Mouse (Mus musculus): ENCODE data around the gene Dhx57. TPM values are rescaled to one million over a fixed set of nuclear protein-coding genes. Genes with fewer than 3 reads are reported as not detected.
A peak's percentile ranks its signal among the peaks of the same experiment; 100 is the strongest.
"Not testable (repeated sequence)": the region's sequence is repeated elsewhere in the genome, so short reads cannot be mapped to it uniquely, and the experiment has no call there.

The Dhx57 gene
- polyA plus RNA-seq, 1 experiment, result 5.0 TPM

DNA sequence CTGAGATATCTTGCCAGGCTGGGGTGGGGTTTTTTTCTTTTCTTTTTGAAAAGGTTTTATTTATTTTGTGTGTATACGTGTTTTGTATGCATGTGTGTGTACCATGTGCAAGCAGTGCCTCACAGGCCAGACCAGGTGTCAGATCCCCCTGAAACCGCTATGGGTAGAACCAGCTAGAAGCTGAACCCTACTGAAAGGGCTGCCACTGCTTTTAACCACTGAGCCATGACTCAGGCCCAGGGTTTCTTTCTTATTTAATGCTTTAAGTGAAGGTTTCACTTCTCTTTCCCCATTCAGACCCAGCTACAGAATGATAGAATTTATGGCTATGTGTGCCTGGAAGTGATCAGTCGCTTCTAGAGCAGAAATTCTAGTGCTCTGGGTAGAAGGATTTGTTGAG lies 53.5 kb downstream of the Dhx57 start:
- H3K36me3 ChIP-seq (ENCODE audit: control insufficient read depth, insufficient read depth, low read length), result peaks cover under 1% of the 10 kb centered on the region
- no peak overlapping the region for H3K27ac ChIP-seq (ENCODE audit: control insufficient read depth, insufficient read depth, low read depth, low read length)
- no peaks in the 10 kb centered on the region for H3K4me1 ChIP-seq (ENCODE audit: control insufficient read depth, insufficient read depth, low read length)
- H3K27me3 ChIP-seq (ENCODE audit: control insufficient read depth, insufficient read depth, low read length), result no peaks in the 10 kb centered on the region
- TF ChIP-seq POLR2A (IDR thresholded peaks at IDR 0.05; ENCODE audit: control insufficient read depth, low read depth, low read length), result no peak
- no peak for TF ChIP-seq CTCF (IDR thresholded peaks at IDR 0.05; ENCODE audit: control insufficient read depth, insufficient read depth, insufficient replicate concordance, low read depth, low read length)
- H3K4me3 ChIP-seq (ENCODE audit: control insufficient read depth, low read depth, low read length), result no peak overlapping the region

DNA sequence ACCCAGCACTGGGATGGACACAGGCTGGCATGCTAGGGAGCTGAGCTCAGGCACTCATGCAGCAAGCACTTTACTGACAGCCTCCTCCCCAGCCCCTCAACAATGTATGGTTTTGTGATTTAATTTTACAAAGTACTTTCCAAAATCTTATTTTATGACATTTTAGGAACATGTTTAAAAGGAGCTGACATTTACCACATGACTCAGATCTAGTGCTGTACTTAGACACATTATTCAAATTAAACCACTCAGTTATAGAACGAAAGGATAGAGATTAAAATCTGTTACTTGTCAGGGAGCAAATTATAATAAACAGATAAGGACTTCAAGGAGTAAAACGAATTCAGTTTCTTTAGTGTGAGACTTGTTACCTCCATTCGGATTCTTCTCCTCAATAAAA lies 54.8 kb downstream of the Dhx57 start:
- Histone ChIP-seq H3K4me3 (ENCODE audit: control insufficient read depth, low read depth, low read length) (no peak overlapping the region), H3K4me1 (ENCODE audit: control insufficient read depth, insufficient read depth, low read length) (no peaks in the 10 kb centered on the region), H3K27ac (ENCODE audit: control insufficient read depth, insufficient read depth, low read depth, low read length) (no peak overlapping the region), H3K27me3 (ENCODE audit: control insufficient read depth, insufficient read depth, low read length) (no peaks in the 10 kb centered on the region), H3K36me3 (ENCODE audit: control insufficient read depth, insufficient read depth, low read length) (no peaks in the 10 kb centered on the region; the same call in none of the 2 replicates)
- TF ChIP-seq POLR2A (IDR thresholded peaks at IDR 0.05; ENCODE audit: control insufficient read depth, low read depth, low read length) (no peak), CTCF (IDR thresholded peaks at IDR 0.05; ENCODE audit: control insufficient read depth, insufficient read depth, insufficient replicate concordance, low read depth, low read length) (no peak)

DNA sequence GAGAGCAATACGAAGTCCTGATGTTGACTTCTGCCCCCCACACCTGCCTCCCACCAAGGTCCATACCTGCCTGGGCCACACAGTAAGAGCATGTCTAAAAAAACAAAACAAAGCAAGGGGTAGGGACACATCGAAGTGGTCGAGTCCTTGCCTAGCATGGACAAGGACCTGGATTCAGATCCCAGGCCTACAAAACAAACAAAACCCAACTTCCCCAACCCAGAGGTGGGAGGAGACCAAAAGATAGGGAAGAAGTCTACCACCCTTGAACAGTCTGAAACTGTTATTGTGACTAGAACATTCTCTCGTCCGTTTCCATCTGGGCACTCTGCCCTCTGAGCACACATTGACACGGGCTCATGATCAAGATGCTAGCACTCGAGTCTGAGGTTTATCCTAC lies 55.9 kb downstream of the Dhx57 start:
- TF ChIP-seq CTCF (IDR thresholded peaks at IDR 0.05; ENCODE audit: control insufficient read depth, insufficient read depth, insufficient replicate concordance, low read depth, low read length) (no peak), POLR2A (IDR thresholded peaks at IDR 0.05; ENCODE audit: control insufficient read depth, low read depth, low read length) (no peak)
- H3K4me1 ChIP-seq (ENCODE audit: control insufficient read depth, insufficient read depth, low read length), result no peaks in the 10 kb centered on the region

DNA sequence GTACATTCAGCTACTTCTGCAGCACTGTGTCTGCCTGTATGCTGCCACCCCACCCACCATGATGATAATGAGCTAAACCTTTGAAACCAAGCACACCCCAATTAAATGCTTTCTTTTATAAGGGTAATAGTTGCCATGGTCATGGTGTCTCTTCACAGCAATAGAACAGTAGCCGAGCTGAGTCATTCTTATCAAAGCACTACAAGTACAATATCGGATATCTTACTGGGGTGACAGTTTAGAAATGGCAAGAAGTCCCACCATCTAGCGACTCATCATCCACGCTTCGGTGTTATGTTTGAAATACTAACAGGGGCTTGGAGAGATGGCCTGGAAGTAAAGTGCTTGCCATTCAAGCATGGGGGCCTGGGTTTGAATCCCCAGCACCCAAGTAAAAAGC lies 56.4 kb downstream of the Dhx57 start:
- Histone ChIP-seq H3K27me3 (ENCODE audit: control insufficient read depth, insufficient read depth, low read length) (no peaks in the 10 kb centered on the region), H3K36me3 (ENCODE audit: control insufficient read depth, insufficient read depth, low read length) (peaks cover 1% of the 10 kb centered on the region), H3K4me3 (ENCODE audit: control insufficient read depth, low read depth, low read length) (no peak overlapping the region), H3K4me1 (ENCODE audit: control insufficient read depth, insufficient read depth, low read length) (no peaks in the 10 kb centered on the region), H3K27ac (ENCODE audit: control insufficient read depth, insufficient read depth, low read depth, low read length) (no peak overlapping the region)
- TF ChIP-seq POLR2A (IDR thresholded peaks at IDR 0.05; ENCODE audit: control insufficient read depth, low read depth, low read length), result no peak
- TF ChIP-seq CTCF (IDR thresholded peaks at IDR 0.05; ENCODE audit: control insufficient read depth, insufficient read depth, insufficient replicate concordance, low read depth, low read length), result no peak

More for the DNA sequence above, 55.9 kb downstream of the Dhx57 start:
- Histone ChIP-seq H3K4me3 (ENCODE audit: control insufficient read depth, low read depth, low read length) (no peak overlapping the region), H3K27me3 (ENCODE audit: control insufficient read depth, insufficient read depth, low read length) (no peaks in the 10 kb centered on the region), H3K36me3 (ENCODE audit: control insufficient read depth, insufficient read depth, low read length) (peaks cover under 1% of the 10 kb centered on the region), H3K27ac (ENCODE audit: control insufficient read depth, insufficient read depth, low read depth, low read length) (no peak overlapping the region)

DNA sequence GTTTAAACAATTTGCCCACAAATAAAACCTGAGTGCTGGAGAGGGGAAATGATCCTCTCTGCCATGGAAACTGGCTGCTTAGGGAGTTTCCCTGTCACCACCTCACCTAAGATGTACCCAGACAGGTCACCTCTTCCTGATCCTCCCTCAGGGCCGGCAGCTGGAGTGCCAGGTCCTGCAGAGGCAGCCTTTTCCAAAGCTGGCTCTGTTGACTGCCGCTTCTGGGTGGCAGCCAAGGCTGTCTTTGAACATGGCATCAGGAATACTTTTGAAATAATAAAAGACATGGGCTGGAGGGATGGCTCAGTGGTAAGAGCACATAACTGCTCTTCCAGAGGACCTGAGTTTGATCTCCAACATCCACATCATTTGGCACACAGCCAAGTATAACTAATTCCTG lies 60.9 kb downstream of the Dhx57 start:
- Histone ChIP-seq H3K4me3 (ENCODE audit: control insufficient read depth, low read depth, low read length) (no peak overlapping the region), H3K4me1 (ENCODE audit: control insufficient read depth, insufficient read depth, low read length) (no peaks in the 10 kb centered on the region), H3K27ac (ENCODE audit: control insufficient read depth, insufficient read depth, low read depth, low read length) (no peak overlapping the region), H3K27me3 (ENCODE audit: control insufficient read depth, insufficient read depth, low read length) (no peaks in the 10 kb centered on the region), H3K36me3 (ENCODE audit: control insufficient read depth, insufficient read depth, low read length) (peaks cover 1% of the 10 kb centered on the region)
- no peak for TF ChIP-seq POLR2A (IDR thresholded peaks at IDR 0.05; ENCODE audit: control insufficient read depth, low read depth, low read length)
- TF ChIP-seq CTCF (IDR thresholded peaks at IDR 0.05; ENCODE audit: control insufficient read depth, insufficient read depth, insufficient replicate concordance, low read depth, low read length), result no peak

DNA sequence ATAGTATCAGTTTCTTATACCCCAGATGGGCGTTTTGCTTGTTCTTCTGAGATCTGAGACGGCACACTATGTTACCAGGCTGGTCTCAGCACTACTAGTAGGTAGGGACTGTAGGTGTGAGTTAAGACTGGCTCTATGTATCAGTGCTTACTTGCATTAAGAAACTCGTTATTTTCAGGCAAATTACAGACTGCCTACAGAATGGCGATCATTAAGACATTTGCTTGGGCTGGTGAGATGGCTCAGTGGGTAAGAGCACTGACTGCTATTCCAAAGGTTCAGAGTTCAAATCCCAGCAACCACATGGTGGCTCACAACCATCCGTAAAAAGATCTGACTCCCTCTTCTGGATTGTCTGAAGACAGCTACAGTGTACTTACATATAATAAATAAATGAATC lies 65.1 kb downstream of the Dhx57 start:
- not testable (repeated sequence) for H3K27ac ChIP-seq (ENCODE audit: control insufficient read depth, insufficient read depth, low read depth, low read length); H3K27me3 ChIP-seq (ENCODE audit: control insufficient read depth, insufficient read depth, low read length); H3K4me3 ChIP-seq (ENCODE audit: control insufficient read depth, low read depth, low read length); H3K36me3 ChIP-seq (ENCODE audit: control insufficient read depth, insufficient read depth, low read length); H3K4me1 ChIP-seq (ENCODE audit: control insufficient read depth, insufficient read depth, low read length)

DNA sequence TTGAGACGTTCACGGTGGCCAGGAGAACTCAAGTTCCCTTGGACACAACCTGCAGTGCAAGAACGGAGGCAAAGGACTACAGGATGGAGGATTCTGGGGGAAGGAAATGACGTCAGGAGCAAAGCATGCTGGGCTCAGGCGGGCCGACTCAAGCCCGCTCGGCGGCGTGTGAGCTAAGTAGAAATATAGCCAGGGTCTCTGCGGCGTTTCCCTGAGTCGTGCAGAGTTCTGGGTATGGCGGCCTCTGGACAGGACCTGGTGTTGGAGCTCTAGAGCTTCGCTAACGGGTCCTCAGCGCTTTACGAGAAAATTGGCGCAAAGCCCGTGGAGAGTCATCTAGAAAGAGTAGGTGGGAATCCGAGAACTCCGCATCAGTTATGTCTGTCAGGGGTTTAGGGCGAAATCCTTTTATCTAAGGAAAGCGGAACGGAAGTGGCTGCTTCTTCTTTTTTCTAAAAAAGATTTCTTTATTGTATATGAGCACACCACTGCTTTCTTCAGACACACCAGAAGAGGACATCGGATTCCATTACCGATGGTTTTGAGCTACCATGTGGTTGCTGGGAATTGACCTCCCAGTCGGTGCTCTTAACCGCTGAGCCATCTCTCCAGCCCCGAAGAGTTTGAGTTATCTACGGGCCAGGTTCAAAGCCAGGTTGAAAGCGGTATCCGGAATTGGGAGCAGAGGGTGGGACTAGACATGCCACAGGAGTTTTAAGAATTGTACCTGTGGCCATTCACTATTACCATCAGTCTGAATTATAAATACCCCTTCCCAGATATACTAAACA lies 65.8 kb downstream of the Dhx57 start, which contains the start of gene Gemin6:
TSS of gene Gemin6 (plus strand) at position 116 of the 791 bp plus-strand sequence.
- Histone ChIP-seq H3K4me3 (ENCODE audit: control insufficient read depth, low read depth, low read length) (peak within 1 kb of the TSS; percentile 94), H3K27ac (ENCODE audit: control insufficient read depth, insufficient read depth, low read depth, low read length) (peak within 1 kb of the TSS; percentile 84), H3K36me3 (ENCODE audit: control insufficient read depth, insufficient read depth, low read length) (peaks cover 1% of the 10 kb centered on the region; the same call in 1 of the 2 replicates), H3K27me3 (ENCODE audit: control insufficient read depth, insufficient read depth, low read length) (no peaks in the 10 kb centered on the region), H3K4me1 (ENCODE audit: control insufficient read depth, insufficient read depth, low read length) (peaks cover 2% of the 10 kb centered on the region)
- TF ChIP-seq CTCF (IDR thresholded peaks at IDR 0.05; ENCODE audit: control insufficient read depth, insufficient read depth, insufficient replicate concordance, low read depth, low read length) (no peak), POLR2A (IDR thresholded peaks at IDR 0.05; ENCODE audit: control insufficient read depth, low read depth, low read length) (peak; percentile 94)
